Mouse (Mus musculus) small intestine, adult 2 months (tissue): ENCODE data around the gene Tmpo.

Experiments
- CTCF ChIP-seq: fragments of 200-500 bp; IDR thresholded peaks from 2 replicates; pipeline ENCODE4 v1.5.1; 2012; ENCODE audit warnings: low read depth, mild to moderate bottlenecking, control low read depth, inconsistent platforms, low read length, moderate library complexity, mixed read lengths; ENCODE audit not compliant: insufficient replicate concordance, insufficient read length; ENCODE audit errors: extremely low read depth
- POLR2A ChIP-seq: fragments of 200-500 bp; IDR thresholded peaks from 2 replicates; pipeline ENCODE4 v1.6.1; 2012; ENCODE audit warnings: low read depth, mild to moderate bottlenecking, control low read depth, inconsistent platforms, low read length, moderate library complexity

- TF ChIP-seq CTCF (no peak), POLR2A (no peak)
Observed at GRCm38 (mm10) chr10:91187349-91187748, 6.2 kb upstream of the Tmpo start.
